Mouse (Mus musculus): Measurements from ENCODE around the gene Gpr179.
"Not testable (repeated sequence)": the region's sequence is repeated elsewhere in the genome, so short reads cannot be mapped to it uniquely, and the experiment has no call there.

Gpr179 gene

DNA sequence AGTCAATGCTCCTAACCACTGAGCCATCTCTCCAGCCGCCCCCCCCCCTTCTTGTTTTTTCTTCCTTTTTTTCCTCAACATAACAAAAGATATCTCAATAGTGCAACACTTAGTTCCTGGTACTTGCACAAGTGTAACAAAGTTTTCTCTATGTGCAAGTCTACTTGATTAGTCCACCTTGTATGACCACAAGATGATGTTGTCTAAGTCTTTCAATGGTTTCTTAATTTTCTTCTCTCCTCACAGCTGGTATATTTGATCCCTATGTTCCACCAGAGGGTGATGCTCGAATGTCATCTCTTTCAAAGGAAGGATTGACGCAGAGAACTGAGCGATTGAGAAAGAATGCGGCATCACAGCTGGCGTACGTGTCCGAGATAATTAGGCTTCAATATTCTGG lies 30.7 kb downstream of the Gpr179 start:
- no peak for DNase-seq (ENCODE audit: low spot score in 2 of 2)

DNA sequence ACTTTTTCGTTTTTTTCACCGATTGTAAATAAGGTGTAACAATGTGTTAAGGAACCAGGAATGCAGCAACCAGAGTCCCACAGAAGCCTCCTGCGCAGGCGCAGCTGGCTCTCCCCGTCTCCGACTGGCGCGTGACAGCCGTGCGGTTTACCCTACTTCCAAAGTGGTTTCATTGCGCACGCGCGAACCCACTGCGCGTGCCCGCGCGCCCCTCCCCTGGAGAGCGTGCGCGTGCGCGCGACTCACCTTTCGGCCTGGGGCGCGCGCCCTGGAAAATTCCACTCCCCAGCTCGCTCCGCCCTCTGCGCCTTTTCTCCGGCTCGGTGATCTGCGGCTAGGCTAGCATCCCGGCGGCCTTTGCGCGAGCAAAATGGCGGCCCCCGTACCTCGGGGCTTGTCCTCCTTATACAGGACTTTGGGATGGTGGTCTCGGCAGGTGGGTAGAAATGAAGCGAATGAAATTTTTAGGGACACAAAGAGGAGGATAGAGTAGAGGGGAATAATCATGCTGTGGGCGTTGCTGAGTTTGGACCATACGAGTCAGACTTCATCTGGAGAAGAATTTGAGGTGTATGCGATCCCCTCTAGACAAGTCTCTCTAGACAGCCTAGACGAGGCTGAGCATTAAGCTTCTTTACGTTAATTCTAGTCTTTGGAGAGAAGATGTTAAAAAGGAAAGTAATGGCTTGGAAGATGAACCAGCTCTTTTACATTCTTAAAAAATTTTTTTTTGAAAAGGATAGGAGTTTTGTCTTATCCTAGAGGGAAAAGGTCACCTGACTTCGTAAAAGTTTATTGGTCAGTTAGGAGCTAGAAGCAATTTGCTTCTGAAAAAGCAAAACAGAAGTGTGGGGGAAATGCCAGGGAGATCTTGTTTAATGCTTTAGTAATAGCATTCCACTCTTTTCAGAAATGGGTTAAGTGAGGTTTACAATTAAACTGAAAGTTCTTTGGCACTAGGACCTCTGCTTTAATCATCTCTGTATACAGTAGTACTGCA lies 36.1 kb downstream of the Gpr179 start, which contains the start of gene Mrpl45:
Gene Mrpl45 (plus strand): TSS at position 213 of the 1,000 bp plus-strand sequence.
- DNase-seq (ENCODE audit: low spot score in 2 of 2) = peak; percentile 96 to 98

DNA sequence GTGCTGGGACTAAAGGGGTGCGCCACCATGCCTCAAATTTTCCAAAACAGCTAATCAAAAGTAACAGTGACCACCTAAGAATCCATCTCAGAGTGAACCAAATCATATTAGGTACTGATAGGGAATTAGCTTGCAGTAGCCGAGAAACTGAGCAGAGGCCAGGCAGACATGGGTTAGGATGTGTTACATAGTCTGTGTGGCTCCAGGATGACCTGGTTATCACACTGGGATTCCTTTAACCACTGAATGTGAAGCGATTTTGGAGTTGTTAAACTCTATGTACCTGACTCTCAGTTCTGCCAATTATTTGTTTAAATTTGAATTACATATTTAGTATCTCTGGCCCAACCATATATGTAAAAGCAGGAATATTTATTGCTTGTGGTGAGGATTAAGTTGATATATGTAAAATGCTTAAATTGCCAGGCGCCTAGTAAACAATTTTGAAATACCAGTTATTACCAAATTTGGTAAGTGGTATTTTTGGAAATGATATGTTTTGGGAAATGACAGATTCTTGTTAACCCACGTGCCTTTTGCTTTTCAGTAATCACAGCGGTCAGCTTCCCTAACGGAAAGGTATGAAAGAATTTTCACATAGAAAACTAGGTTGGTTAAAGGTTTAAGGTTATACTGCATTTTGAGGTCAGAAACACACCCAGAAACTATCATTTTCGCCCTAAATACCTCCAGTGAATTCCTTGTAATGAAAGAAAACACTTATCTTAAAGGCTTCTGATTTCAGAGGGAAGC lies 37.0 kb downstream of the Gpr179 start:
- DNase-seq (ENCODE audit: low spot score in 2 of 2) = no peak

DNA sequence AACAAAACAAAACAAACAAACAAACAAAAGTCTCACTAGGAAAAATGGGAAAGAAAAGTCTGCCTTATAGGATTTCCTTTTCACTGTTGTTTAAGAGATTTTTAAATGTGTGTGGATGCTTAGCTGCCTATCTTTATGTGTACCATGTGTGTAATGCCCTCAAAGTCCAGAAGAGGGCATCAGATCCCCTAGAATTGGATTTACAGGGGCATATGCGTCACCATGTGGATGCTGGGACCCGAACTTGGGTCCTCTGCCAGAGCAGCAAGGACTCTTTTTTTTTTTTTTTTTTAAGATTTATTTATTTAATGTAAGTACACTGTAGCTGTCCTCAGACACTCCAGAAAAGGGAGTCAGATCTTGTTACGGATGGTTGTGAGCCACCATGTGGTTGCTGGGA lies 37.8 kb downstream of the Gpr179 start:
- DNase-seq (ENCODE audit: low spot score in 2 of 2) = no peak

DNA sequence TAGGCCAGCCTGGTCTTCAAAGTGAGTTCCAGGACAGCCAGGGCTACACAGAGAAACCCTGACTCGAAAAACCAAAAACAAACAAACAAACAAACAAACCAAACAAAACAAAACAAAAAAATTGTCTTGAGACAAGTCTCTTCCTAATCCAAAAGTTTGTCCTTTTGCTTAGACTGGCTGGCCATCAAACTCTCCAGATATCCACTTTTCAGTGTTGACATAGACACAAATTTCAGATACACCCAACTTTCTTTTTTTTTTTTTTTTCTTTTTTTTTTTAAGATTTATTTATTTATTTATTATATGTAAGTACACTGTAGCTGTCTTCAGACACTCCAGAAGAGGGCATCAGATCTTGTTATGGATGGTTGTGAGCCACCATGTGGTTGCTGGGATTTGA lies 39.0 kb downstream of the Gpr179 start:
- not testable (repeated sequence) for DNase-seq (ENCODE audit: low spot score in 2 of 2)

DNA sequence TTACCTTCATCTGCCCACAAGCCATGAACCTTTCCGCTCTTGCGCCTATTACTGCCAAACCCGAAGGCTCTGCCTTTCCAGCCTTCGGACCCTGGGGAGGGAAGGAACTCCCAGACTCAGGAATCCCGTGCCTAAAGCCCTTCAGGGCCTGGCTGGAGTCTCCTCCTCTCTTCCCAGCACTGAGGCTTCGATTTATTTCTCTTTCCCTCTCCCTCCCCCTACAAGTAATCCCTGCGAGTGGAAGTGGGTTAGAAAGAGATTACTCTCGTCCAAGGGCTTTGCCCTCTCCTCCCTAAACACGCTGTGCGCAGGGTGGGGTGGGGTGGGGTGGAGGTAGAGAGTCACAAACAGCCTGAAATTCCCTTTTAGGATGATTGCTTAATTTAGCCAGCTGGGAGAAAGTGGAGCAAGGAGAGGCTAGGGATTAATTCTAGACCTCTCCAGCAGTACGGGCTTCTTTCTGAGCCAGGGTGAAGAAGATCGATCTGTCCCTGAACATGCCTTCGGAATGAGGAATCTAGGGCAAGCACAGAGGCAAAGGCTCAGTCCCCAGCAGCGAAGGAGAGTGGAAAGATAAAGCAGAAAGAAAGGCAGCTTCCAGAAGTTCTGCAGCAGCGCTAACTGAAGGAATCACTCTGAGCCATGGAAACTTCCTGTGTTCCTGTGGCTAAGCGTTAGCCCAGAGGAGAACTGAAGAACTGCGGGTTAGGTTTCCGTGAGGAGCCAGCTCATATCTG lies 40.8 kb downstream of the Gpr179 start:
- no peak for DNase-seq (ENCODE audit: low spot score in 2 of 2)

DNA sequence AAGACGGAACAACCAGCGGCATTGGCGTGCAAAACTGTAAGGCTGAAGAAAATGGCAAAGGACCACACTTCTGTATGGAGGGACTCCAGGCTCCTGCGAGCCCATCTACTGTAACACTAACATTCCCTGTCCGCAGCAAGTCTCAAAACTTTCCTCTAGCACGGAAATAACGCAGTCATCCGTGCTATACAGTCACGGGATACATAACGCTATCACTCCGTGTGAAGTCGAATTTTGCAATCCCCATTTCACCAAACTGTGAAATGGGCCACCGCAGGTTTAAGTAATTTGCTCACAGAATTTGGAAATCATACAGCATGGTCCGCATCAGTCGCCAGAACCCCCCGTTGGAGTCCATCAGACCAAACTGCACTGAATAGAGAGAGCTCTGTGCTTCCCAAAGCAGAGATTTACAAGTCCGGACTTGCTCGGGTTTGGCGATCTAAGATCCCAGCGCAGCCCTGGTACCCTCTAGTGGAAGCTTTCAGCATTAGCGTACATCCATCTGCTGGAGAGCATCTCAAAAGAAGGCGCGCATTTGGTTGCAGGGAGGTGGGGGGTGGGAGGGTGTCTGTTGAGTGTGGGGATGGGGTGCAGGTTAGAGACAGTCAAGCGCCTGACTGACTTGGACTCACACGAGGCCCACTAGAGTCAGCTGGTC lies 41.8 kb downstream of the Gpr179 start:
- peak in 1 of 2 experiments; percentile 36 for DNase-seq (ENCODE audit: low spot score in 2 of 2)

DNA sequence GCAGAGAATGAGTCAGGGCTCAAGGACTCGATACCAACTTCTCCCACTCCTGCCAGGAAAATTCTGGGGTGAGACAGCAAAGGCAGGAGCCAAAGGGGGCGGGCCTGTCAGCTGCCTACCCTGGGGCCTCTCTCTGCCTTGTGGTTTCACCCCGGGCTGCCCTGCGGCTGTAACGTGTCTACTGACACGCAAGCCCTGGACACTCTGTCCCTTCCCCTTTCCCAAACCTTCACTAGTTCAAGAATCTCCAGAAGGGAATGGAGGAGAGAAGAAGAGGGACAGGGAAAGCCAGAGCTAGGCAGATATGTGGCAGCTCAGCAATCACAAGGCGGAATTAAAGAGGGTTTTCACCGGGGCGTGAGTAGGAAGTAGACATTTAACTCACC lies 42.4 kb downstream of the Gpr179 start:
- no peak for DNase-seq (ENCODE audit: low spot score in 2 of 2)

DNA sequence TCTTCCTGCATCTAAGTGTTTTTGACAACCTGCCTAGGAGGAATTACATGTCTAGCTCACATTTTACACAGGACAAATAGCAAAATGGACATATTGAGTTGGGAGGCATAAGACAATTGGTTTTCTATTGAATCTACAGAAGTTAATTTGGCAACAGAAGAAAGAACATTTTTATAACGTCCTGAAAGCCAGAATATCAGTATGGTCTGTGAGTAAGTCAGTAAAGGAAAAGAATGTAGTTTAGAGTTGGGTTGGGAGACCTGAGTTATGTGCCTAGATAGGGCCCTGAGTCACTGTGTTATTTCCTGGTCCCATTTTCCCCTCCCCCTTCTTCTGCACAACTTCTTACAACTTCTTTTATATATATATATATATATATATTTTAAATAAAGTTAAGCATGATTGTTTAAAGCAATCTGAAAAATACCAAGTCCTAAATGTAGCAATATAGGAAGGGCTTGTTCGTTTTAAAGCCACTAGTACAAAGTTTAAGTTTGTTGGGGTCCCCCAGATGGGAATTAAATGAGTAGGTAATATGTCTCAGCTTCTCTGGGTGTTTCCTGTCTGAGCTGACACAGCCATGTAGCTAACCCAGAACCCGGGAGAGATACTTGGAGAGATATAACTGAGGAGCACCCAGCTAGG lies 42.9 kb downstream of the Gpr179 start:
- DNase-seq (ENCODE audit: low spot score in 2 of 2) = no peak

DNA sequence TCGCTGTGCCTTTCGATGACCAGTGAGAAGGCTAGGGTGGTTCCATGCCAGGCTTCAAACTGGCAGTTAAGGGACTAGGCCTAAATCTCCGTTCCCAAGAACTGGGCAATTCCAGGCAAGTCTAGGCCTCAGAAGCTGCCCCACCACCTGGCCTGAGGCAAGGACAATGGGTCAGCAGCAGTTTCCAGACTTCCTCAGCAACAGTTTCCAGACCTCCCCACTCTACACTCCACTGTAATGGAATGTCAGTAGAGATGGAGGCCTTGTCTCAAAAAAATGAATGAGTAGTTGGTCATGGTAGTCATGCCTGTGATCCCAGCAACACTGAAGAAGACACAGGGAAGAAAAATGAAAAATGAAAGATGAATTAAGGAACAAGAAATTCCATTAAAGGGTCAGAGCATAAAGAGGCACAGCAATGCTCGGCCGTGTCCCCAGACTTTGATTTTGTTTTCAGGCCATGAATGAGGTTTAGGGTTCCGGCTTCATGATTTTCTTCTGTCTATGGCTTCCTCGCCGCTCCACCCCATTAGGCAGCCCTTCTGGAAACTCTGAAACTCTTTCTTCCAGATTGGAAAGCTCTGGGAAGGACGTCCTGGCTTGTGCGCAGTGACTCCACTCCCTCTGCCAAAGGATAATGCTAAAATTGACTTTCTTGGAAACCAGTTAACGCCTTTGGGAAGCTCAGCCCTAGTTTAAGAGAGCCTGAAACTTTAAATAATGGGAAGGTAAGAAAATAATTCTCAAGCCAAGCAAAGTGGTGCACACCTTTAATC lies 44.4 kb downstream of the Gpr179 start:
- no peak for DNase-seq (ENCODE audit: low spot score in 2 of 2)

DNA sequence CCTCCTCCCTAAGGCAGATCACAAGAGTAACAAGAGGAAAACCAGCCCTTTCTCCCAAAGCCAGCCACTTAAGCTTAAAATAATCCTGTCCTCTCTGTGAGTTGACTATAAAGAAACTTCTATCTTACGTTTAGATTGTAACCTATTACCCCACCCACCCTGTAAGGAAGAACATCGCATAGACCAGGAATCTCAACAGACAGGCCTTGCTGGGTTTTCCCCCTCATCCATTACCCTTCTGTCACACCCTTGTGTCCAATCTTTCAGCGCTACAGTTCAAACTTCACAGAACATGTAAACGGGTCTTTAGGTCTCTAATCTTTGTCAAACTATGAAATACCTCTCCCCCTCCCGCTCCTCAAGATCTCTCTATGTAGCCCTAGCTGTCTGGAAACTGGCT lies 47.2 kb downstream of the Gpr179 start:
- no peak for DNase-seq (ENCODE audit: low spot score in 2 of 2)

DNA sequence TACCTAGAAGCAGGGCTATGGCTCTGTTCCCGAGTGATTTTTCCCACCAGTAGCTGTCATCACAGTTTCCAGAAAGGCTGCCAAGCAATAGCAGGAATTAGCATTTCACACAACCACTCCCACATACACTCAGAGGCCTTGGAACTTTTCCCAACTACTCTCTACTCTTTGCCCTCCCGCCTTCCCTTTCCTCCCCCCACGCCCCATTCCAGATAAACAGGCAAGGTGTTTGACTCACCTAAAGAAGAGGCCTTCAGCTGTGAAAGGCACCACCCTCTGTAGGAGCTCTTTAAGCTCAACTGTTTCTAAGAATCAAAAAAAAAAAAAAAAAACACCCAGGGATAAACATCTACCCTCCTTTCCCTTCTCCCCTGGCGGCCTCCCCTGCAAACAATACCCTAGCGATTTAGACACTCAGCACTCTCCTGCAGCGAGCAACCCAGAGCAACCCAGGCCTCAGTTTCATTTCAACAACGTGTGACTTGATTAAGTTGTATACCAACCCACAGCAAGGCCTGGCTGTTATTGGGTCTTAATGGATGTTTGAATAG lies 49.6 kb downstream of the Gpr179 start:
- DNase-seq (ENCODE audit: low spot score in 2 of 2) = no peak

DNA sequence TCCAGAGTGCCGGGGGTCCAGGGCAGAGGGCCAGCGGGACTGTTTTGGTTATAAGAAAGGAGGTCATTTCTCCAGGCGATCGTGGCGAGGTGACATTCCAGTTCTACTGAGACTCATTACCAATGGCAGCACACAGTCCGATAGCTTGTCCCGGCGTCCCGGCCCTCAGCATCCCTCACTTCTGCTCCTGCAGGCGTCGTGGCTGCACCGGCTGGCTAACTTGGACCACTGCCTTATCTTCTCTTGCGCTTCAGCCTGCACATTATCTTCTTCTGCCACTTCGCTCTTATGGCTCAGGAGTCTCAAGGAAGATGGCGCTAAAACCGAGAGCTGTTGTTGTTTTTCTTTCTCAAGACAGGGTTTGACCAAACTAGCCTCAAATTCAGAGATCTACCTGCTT lies 50.5 kb downstream of the Gpr179 start:
- DNase-seq (ENCODE audit: low spot score in 2 of 2) = no peak

DNA sequence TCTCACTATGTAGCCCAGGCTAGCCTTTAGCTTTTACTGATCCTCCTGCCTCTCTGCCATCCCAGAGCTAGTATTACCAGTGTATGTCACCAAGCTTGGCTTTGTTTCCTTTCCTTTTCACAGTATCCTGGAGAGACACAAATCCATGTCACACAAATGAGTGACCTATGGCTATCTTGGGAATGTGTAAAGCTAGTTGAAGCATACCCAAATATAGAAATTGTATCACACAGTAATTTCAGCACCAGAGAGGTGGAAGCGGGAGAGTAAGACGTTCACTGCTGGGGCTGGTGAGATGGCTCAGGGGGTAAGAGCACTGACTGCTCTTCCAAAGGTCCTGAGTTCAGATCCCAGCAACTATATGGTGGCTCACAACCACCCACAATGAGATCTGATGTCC lies 51.9 kb downstream of the Gpr179 start:
- no peak for DNase-seq (ENCODE audit: low spot score in 2 of 2)

DNA sequence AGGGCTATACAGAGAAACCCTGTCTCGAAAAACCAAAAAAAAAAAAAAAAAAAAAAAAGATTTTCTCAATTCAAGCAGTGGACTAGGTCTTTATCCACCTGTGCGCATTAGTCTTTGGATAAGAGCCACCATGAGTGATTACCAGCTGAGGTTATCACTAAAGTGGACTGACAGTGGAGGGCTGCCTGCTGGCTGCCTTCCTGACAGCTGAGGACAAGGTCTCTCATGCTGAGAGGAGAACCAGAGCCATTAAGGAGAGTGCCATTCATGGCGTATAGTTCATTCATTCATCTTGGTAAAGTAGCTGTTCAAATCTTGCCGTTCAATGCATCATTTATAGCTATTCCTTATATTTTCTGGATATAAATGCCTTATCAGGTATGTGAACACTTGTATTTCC lies 55.3 kb downstream of the Gpr179 start:
- no peak for DNase-seq (ENCODE audit: low spot score in 2 of 2)

DNA sequence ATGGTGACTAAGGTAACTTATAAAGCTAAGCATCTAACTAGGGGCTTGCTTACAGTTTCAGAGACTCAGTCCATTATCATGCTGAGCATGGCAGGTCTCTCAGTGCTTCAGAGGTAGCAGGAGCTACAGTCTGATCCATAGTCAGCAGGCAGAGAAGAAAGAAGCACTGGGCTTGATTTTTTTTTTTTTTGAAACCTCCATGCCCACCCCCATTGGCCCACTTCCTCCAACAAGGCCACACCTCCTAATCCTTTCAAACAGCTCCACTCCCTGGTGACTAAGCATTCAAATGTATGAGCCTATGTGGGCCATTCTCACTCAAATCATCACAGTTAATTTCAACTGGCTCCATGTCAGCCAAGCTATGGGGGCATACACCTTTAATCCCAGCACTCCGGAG lies 59.1 kb downstream of the Gpr179 start:
- no peak for DNase-seq (ENCODE audit: low spot score in 2 of 2)

DNA sequence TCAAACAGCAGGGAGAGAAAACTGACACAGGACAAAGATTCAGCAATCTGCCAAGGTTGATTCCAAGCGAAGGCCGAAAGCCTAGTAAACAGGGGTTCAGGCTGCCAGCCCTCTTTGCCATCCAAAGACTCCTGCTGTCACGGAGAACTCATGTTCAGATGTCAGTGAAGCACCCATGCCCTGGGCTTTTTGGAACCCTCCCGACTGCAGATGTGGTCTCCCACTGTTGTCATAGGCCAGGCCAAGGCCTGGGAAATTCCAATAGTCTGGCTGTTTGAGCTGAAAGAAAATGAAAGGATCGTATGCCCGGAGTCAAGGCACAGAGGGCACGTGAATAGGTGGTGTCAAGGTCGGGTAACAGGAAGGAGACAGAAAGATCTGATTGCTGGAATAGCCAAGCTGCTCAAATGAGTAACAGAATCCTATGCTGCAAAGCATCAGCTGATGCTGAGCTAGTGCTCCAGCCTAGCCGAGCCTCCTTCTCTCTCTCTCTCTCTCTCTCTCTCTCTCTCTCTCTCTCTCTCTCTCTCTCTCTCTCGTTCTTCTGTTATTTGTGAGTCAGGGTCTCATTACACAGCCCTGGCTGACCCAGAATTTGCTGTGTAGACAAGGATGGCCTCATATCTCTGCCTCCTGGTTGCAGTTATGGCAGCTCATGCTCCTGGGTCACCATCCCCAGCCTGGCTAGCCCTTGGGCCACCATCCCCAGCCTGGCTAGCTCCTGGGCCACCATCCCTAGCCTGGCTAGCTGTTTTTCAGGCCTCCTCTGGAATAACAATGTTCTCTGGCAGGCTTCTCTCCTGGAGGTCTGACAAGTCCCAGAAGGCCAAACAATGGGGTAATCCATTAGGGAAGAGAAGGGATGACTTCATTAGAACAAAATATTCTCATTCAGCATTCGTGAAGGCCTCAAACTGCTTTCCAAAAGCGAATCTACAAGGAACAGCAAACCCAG lies 62.3 kb downstream of the Gpr179 start:
- DNase-seq (ENCODE audit: low spot score in 2 of 2) = no peak

DNA sequence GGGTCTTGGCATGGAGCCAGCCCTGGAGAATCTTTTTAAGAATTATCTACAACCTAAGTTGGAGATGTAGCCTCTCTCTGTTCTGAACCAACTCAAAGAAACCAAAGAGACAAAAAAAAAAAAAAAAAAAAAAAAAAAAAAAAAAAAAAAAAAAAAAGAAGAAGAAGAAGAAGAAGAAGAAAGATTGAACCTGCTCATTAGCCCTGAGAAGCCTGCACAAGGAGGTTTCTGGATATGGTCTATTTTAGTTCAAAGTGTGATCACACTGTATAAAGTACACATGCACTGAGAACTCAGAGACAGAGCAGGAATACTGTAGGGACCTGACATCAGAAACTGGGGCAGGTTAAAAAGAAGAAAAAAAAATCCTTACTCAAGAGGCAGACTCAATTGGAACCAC lies 64.2 kb downstream of the Gpr179 start:
- no peak for DNase-seq (ENCODE audit: low spot score in 2 of 2)

DNA sequence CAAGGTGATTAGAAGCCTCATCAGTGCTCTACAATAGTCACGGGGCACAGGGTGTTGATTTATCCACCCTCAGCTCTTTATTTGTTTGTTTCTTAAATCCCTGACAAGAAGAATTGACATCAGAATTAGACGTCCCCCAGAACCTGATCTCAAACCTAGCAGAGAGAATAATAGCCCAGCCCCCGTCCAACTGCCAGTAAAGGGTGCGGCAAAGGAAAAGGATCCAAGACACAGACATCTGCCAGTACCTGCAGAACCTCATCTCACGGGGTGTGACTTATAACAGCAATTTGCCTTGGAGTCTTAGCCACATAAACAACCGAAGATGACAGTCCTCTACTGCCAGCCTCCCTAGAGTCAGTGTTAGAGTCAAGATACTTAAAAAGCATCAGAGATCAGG lies 64.9 kb downstream of the Gpr179 start:
- no peak for DNase-seq (ENCODE audit: low spot score in 2 of 2)
